ENCODE assay signal across 21 mouse cellular contexts in the genomic region with DNA sequence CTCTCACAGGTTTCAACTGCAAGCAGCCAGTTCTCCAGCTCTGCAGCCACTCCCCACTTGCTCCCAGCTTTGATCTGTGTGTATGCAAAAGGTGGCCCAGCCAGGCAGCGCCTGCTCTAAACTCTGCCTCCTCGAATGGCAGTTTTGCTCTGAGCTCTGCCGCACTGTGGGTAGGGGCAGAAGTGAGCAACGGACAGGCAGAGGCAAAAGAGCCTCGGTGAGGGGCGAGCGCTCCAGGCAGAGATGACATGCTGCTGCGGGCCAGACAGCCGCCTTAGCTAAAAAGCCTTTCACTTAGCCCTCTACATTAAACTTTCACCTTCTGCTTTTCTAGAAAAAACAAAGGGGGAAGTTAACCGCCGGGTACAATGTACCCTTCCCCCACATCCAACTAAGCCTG. TPM values are rescaled to one million over a fixed set of nuclear protein-coding genes. Genes with fewer than 3 reads are reported as not detected.
DNase-seq lines count a peak whose midpoint lies in the region; ATAC-seq and TF ChIP-seq lines count a peak whose summit lies in the region.
"Had no signal": no experiment of that assay in that cellular context is flagged by ENCODE, and none has a peak within 500 bp of the region (broad histone marks: within the 10 kb centered on the region; RNA-seq: fewer than 3 reads in every experiment).

No protein-coding gene starts in this region.

- peak; percentile 20; the same call in 1 of the 2 replicates for ATAC-seq in neutrophil, adult 5-6 weeks (ENCODE audit: extremely low read depth, insufficient number of reproducible peaks, low FRiP score, poor library complexity, severe bottlenecking)
- ATAC-seq in midbrain, embryonic 16.5 days, result no peak
- ATAC-seq: activated CD4-positive, CD25-positive, alpha-beta regulatory T cell, adult 4 months; intestine, embryonic 15.5 days; midbrain, embryonic 13.5 days had no signal

- H3K4me3 ChIP-seq in spleen, adult 2 months (ENCODE audit: extremely low read depth, insufficient read depth, insufficient read length), result no peak overlapping the region; the same call in 1 of the 2 replicates
- no peak overlapping the region for H3K4me3 ChIP-seq in bone marrow, adult 2 months (replicated peaks; ENCODE audit: control insufficient read depth, low read depth, low read length)
- no peak overlapping the region for H3K4me3 ChIP-seq in cerebellum, adult 2 months (replicated peaks; ENCODE audit: insufficient read depth, low read depth, low read length)
- no peak overlapping the region for H3K4me3 ChIP-seq in midbrain, embryonic 16.5 days (ENCODE audit: low read depth, low read length)
- H3K4me3 ChIP-seq: heart, embryonic 13.5 days; intestine, embryonic 15.5 days; kidney, embryonic 15.5 days; limb, embryonic 13.5 days; midbrain, embryonic 13.5 days had no signal

- H3K9me3 ChIP-seq in midbrain, embryonic 16.5 days (replicated peaks; ENCODE audit: control insufficient read depth, low read length, poor library complexity, severe bottlenecking), result peaks cover 17% of the 10 kb centered on the region; the same call in 1 of the 2 replicates
- H3K9me3 ChIP-seq: intestine, embryonic 15.5 days had no signal

- 37% methylated on average over 11 of the region's 11 CpGs for WGBS in spleen, adult 2 months
- WGBS in bone marrow, adult 2 months, result 43% methylated on average over 11 of the region's 11 CpGs
- 63% methylated on average over 11 of the region's 11 CpGs for WGBS in cerebellum, adult 2 months
- WGBS in midbrain, embryonic 16.5 days, result 60% methylated on average over 11 of the region's 11 CpGs

- TF ChIP-seq CTCF in spleen, adult 2 months (IDR thresholded peaks at IDR 0.05; ENCODE audit: extremely low read depth, insufficient read depth, insufficient read length, insufficient replicate concordance), result no peak
- TF ChIP-seq CTCF in bone marrow, adult 2 months (IDR thresholded peaks at IDR 0.05; ENCODE audit: control insufficient read depth, insufficient read depth, low read length), result no peak
- TF ChIP-seq CTCF in cerebellum, adult 2 months (IDR thresholded peaks at IDR 0.05; ENCODE audit: borderline replicate concordance, insufficient read depth, low read depth, low read length), result no peak

- TF ChIP-seq POLR2A in spleen, adult 2 months (IDR thresholded peaks at IDR 0.05; ENCODE audit: low read depth, low read length), result no peak
- no peak for TF ChIP-seq POLR2A in bone marrow, adult 2 months (IDR thresholded peaks at IDR 0.05; ENCODE audit: borderline replicate concordance, control insufficient read depth, low read depth, low read length)
- TF ChIP-seq POLR2A in cerebellum, adult 2 months (IDR thresholded peaks at IDR 0.05; ENCODE audit: borderline replicate concordance, insufficient read depth, low read length), result no peak

- H3K4me2 ChIP-seq in midbrain, embryonic 16.5 days (ENCODE audit: low read length), result no peak overlapping the region
- H3K4me2 ChIP-seq: heart, embryonic 13.5 days; hindbrain, embryonic 14.5 days; intestine, embryonic 15.5 days; kidney, embryonic 15.5 days; limb, embryonic 13.5 days; midbrain, embryonic 13.5 days had no signal

- peaks cover 5% of the 10 kb centered on the region; the same call in 1 of the 2 replicates for H3K4me1 ChIP-seq in spleen, adult 2 months (ENCODE audit: control insufficient read depth, insufficient read depth, insufficient read length)
- peaks cover 2% of the 10 kb centered on the region; the same call in 1 of the 2 replicates for H3K4me1 ChIP-seq in bone marrow, adult 2 months (ENCODE audit: control insufficient read depth, insufficient read depth, low read length)
- no peaks in the 10 kb centered on the region for H3K4me1 ChIP-seq in cerebellum, adult 2 months (ENCODE audit: control insufficient read depth, insufficient read depth, low read length)
- H3K4me1 ChIP-seq in midbrain, embryonic 16.5 days (ENCODE audit: control insufficient read depth, insufficient read depth, low read length), result no peaks in the 10 kb centered on the region
- H3K4me1 ChIP-seq: heart, embryonic 13.5 days; intestine, embryonic 15.5 days; kidney, embryonic 15.5 days; limb, embryonic 13.5 days; midbrain, embryonic 13.5 days had no signal

- no peak overlapping the region for H3K9ac ChIP-seq in midbrain, embryonic 16.5 days (ENCODE audit: low read depth, low read length)
- H3K9ac ChIP-seq: heart, embryonic 13.5 days; hindbrain, embryonic 14.5 days; intestine, embryonic 15.5 days; kidney, embryonic 15.5 days; limb, embryonic 13.5 days; liver, embryonic 14.5 days; midbrain, embryonic 13.5 days had no signal

- intact Hi-C loops in left cerebral cortex, postnatal 14 days (cut with DNase I), result no loop called here

- H3K27ac ChIP-seq in spleen, adult 2 months (ENCODE audit: insufficient read depth, low read length), result peak overlapping the region; percentile 33
- peak overlapping the region; percentile 33; the same call in 1 of the 2 replicates for H3K27ac ChIP-seq in bone marrow, adult 2 months (ENCODE audit: control insufficient read depth, insufficient read depth, low read depth, low read length, poor library complexity)
- no peak overlapping the region for H3K27ac ChIP-seq in cerebellum, adult 2 months (ENCODE audit: insufficient read depth, low read length)
- no peak overlapping the region for H3K27ac ChIP-seq in midbrain, embryonic 16.5 days (ENCODE audit: low read length)
- H3K27ac ChIP-seq: heart, embryonic 13.5 days; hindbrain, embryonic 14.5 days; intestine, embryonic 15.5 days; kidney, embryonic 15.5 days; limb, embryonic 13.5 days; liver, embryonic 14.5 days; midbrain, embryonic 13.5 days had no signal

- no peak for DNase-seq in spleen, adult 2 months (ENCODE audit: low read depth in 1 of 2, low spot score in 2 of 2)
- no peak for DNase-seq in spleen, adult 18-20 months
- peak; percentile 56 for DNase-seq in thymus, postnatal 4 days
- no peak for DNase-seq in cerebellum, adult 2 months
- DNase-seq in left cerebral cortex, postnatal 14 days (ENCODE audit: low spot score in 2 of 2), result no peak
- DNase-seq: adrenal gland, postnatal 10 days; cerebellum, adult 11 months; cerebellum, postnatal 14 days; embryo, embryonic 11 days; retina, postnatal 1 day had no signal

- no peaks in the 10 kb centered on the region for H3K36me3 ChIP-seq in spleen, adult 2 months (ENCODE audit: control insufficient read depth, insufficient read depth, low read length)
- no peaks in the 10 kb centered on the region for H3K36me3 ChIP-seq in midbrain, embryonic 16.5 days (ENCODE audit: control insufficient read depth, insufficient read depth, low read length)
- H3K36me3 ChIP-seq: heart, embryonic 13.5 days; intestine, embryonic 15.5 days; kidney, embryonic 15.5 days; limb, embryonic 13.5 days; midbrain, embryonic 13.5 days had no signal

- H3K27me3 ChIP-seq in spleen, adult 2 months (ENCODE audit: control insufficient read depth, insufficient read depth, low read length), result no peaks in the 10 kb centered on the region
- H3K27me3 ChIP-seq in cerebellum, adult 2 months (ENCODE audit: control insufficient read depth, insufficient read depth, low read length), result no peaks in the 10 kb centered on the region
- no peaks in the 10 kb centered on the region for H3K27me3 ChIP-seq in midbrain, embryonic 16.5 days (ENCODE audit: control insufficient read depth, insufficient read depth, low read depth, low read length)
- H3K27me3 ChIP-seq: heart, embryonic 13.5 days; intestine, embryonic 15.5 days; kidney, embryonic 15.5 days; limb, embryonic 13.5 days; midbrain, embryonic 13.5 days had no signal

RNA-seq across cellular contexts. Expression of gene Msrb2, which starts 55.2 kb away (rescaled TPM):
- 3.1 and 3.6 TPM in 2 replicates for polyA plus RNA-seq in spleen, adult 2 months (2012; rRNA removed)
- 4.4 and 19.6 TPM in 2 replicates for polyA plus RNA-seq in bone marrow, adult 2 months (2011; ENCODE audit: insufficient read depth, insufficient read length, low replicate concordance, missing spikeins)
- 6.4 and 6.5 TPM in 2 replicates for total RNA-seq in neutrophil, adult 5-6 weeks (2017)
- 29.4 and 35.4 TPM in 2 replicates for polyA plus RNA-seq in cerebellum, adult 2 months (2012; rRNA removed)
- total RNA-seq in left cerebral cortex, postnatal 14 days (2021), result 10 to 100 TPM; 15.0 to 16.3 TPM
- 6.7 TPM in 2 replicates for polyA plus RNA-seq in midbrain, embryonic 16.5 days (2015; fragmentation: Nextera tagmentation; extraction: Ambion mirVana)

Comparison
In these comparisons a context has a peak if more than half of its experiments do, and no peak if none do; other contexts are left out.
1. H3K27ac ChIP-seq: peak in spleen, adult 2 months (single experiment) and bone marrow, adult 2 months (single experiment); none in cerebellum, adult 2 months (single experiment) and midbrain, embryonic 16.5 days (single experiment).